Mouse (Mus musculus) lung, adult 2 months (tissue): ENCODE data around the gene Etfa.

Experiments used
- CTCF ChIP-seq: fragments of 200-500 bp; IDR thresholded peaks from 2 replicates; pipeline ENCODE4 v1.5.1; 2011; ENCODE audit warnings: mild to moderate bottlenecking, low read length, control low read depth; ENCODE audit not compliant: insufficient read depth
- POLR2A ChIP-seq: fragments of 200-500 bp; IDR thresholded peaks from 2 replicates; pipeline ENCODE4 v1.6.1; 2011; ENCODE audit warnings: low read depth, mild to moderate bottlenecking, control low read depth, low read length, borderline replicate concordance; ENCODE audit errors: extremely low read depth

DNA sequence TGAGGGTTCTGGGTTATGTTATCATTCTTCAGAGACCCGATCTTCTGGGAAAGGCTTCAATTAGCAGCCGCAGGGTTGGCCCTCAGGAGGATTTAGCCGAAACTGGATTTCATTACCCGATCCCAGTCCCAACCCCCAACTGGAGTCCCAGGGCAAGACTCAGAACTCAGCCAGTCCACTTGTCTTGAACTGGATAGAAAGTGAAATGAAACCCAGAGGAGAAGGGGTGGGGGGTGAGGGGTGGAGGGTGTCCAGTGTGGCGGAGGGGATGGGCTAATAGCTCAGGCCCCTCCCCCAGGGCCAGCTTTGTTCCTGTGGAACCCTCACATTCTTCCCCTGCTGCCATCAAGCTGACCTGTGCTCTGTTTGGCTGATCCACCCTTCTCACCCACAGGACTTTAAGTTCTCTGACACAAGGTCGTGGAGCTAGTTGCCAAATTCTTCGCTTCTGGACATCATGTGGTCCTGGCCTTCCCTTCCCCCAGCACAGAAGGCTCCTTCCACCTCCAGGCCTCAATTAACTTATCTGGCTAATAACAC, 86.7 kb downstream of the Etfa start:
- TF ChIP-seq CTCF (no peak), POLR2A (no peak)
